Mouse (Mus musculus): ENCODE results near the gene Zfp786. TPM values are rescaled to one million over a fixed set of nuclear protein-coding genes. Genes with fewer than 3 reads are reported as not detected.

Zfp786 gene
- polyA plus RNA-seq, 1 experiment from 2014 or later = 3.6 TPM

- WGBS = 96% methylated on average over 6 of the region's 6 CpGs
- no peaks in the 10 kb centered on the region for H3K27me3 ChIP-seq (ENCODE audit: insufficient read depth, low read length)
- no peak overlapping the region for H3K9ac ChIP-seq (replicated peaks; ENCODE audit: low read length)
- no peak overlapping the region for H3K4me2 ChIP-seq (replicated peaks; ENCODE audit: low read depth, low read length)
- H3K27ac ChIP-seq (ENCODE audit: low read length) = no peak overlapping the region
- no peaks in the 10 kb centered on the region for H3K9me3 ChIP-seq (ENCODE audit: low read length)
- H3K36me3 ChIP-seq (ENCODE audit: insufficient read depth, low read length) = peaks cover 26% of the 10 kb centered on the region
- H3K4me3 ChIP-seq (ENCODE audit: low read length) = no peak overlapping the region
- H3K4me1 ChIP-seq (ENCODE audit: insufficient read depth, low read length) = no peaks in the 10 kb centered on the region
- no peak for ATAC-seq (ENCODE audit: low FRiP score, low TSS enrichment)
These were observed 26.6 kb upstream of the Zfp786 start for GRCm38 (mm10) chr6:47857241-47857640.

- H3K27ac ChIP-seq (ENCODE audit: low read length) = no peak overlapping the region
- no peaks in the 10 kb centered on the region for H3K27me3 ChIP-seq (ENCODE audit: insufficient read depth, low read length)
- 0 out of 2 replicates have a peak, but pooled peaks cover 14% of the 10 kb centered on the region for H3K36me3 ChIP-seq (ENCODE audit: insufficient read depth, low read length)
- H3K9ac ChIP-seq (replicated peaks; ENCODE audit: low read length) = no peak overlapping the region
- H3K9me3 ChIP-seq (ENCODE audit: low read length) = no peaks in the 10 kb centered on the region
- no peak for ATAC-seq (ENCODE audit: low FRiP score, low TSS enrichment)
- H3K4me1 ChIP-seq (ENCODE audit: insufficient read depth, low read length) = no peaks in the 10 kb centered on the region
- no peak overlapping the region for H3K4me2 ChIP-seq (replicated peaks; ENCODE audit: low read depth, low read length)
- no peak overlapping the region for H3K4me3 ChIP-seq (ENCODE audit: low read length)
These were observed 15.1 kb upstream of the Zfp786 start for GRCm38 (mm10) chr6:47845779-47846178.

- ATAC-seq (ENCODE audit: low FRiP score, low TSS enrichment) = no peak
- 84% methylated on average over 1 of the region's 1 CpGs for WGBS
- H3K36me3 ChIP-seq (ENCODE audit: insufficient read depth, low read length) = 0 out of 2 replicates have a peak, but pooled peaks cover 18% of the 10 kb centered on the region
- H3K9ac ChIP-seq (replicated peaks; ENCODE audit: low read length) = no peak overlapping the region
- H3K27ac ChIP-seq (ENCODE audit: low read length) = no peak overlapping the region
- H3K4me1 ChIP-seq (ENCODE audit: insufficient read depth, low read length) = no peaks in the 10 kb centered on the region
- H3K27me3 ChIP-seq (ENCODE audit: insufficient read depth, low read length) = no peaks in the 10 kb centered on the region
- no peaks in the 10 kb centered on the region for H3K9me3 ChIP-seq (ENCODE audit: low read length)
- H3K4me3 ChIP-seq (ENCODE audit: low read length) = no peak overlapping the region
- no peak overlapping the region for H3K4me2 ChIP-seq (replicated peaks; ENCODE audit: low read depth, low read length)
These were observed 11.7 kb upstream of the Zfp786 start for GRCm38 (mm10) chr6:47842337-47842736.

- no peak for ATAC-seq (ENCODE audit: low FRiP score, low TSS enrichment)
- no peaks in the 10 kb centered on the region for H3K4me1 ChIP-seq (ENCODE audit: insufficient read depth, low read length)
- no peak overlapping the region for H3K9ac ChIP-seq (replicated peaks; ENCODE audit: low read length)
- no peak overlapping the region for H3K27ac ChIP-seq (ENCODE audit: low read length)
- 95% methylated on average over 2 of the region's 2 CpGs for WGBS
- H3K4me2 ChIP-seq (replicated peaks; ENCODE audit: low read depth, low read length) = no peak overlapping the region
- H3K4me3 ChIP-seq (ENCODE audit: low read length) = no peak overlapping the region
- no peaks in the 10 kb centered on the region for H3K27me3 ChIP-seq (ENCODE audit: insufficient read depth, low read length)
- no peaks in the 10 kb centered on the region for H3K9me3 ChIP-seq (ENCODE audit: low read length)
- 0 out of 2 replicates have a peak, but pooled peaks cover 16% of the 10 kb centered on the region for H3K36me3 ChIP-seq (ENCODE audit: insufficient read depth, low read length)
These were observed 11.2 kb upstream of the Zfp786 start for GRCm38 (mm10) chr6:47841831-47842230.

GRCm38 (mm10) chr6:47841077-47841476 is 10.4 kb upstream of the Zfp786 start:
- Histone ChIP-seq H3K4me1 (ENCODE audit: insufficient read depth, low read length) (no peaks in the 10 kb centered on the region), H3K4me3 (ENCODE audit: low read length) (no peak overlapping the region), H3K36me3 (ENCODE audit: insufficient read depth, low read length) (0 out of 2 replicates have a peak, but pooled peaks cover 13% of the 10 kb centered on the region), H3K9me3 (ENCODE audit: low read length) (no peaks in the 10 kb centered on the region), H3K27me3 (ENCODE audit: insufficient read depth, low read length) (no peaks in the 10 kb centered on the region), H3K27ac (ENCODE audit: low read length) (no peak overlapping the region), H3K9ac (replicated peaks; ENCODE audit: low read length) (no peak overlapping the region), H3K4me2 (replicated peaks; ENCODE audit: low read depth, low read length) (no peak overlapping the region)
- WGBS = 96% methylated on average over 1 of the region's 1 CpGs
- ATAC-seq (ENCODE audit: low FRiP score, low TSS enrichment) = no peak

- 65% methylated on average over 2 of the region's 2 CpGs for WGBS
- ATAC-seq (ENCODE audit: low FRiP score, low TSS enrichment) = no peak
- 0 out of 2 replicates have a peak, but pooled peaks cover 13% of the 10 kb centered on the region for H3K36me3 ChIP-seq (ENCODE audit: insufficient read depth, low read length)
- H3K4me2 ChIP-seq (replicated peaks; ENCODE audit: low read depth, low read length) = no peak overlapping the region
- no peak overlapping the region for H3K27ac ChIP-seq (ENCODE audit: low read length)
- no peak overlapping the region for H3K4me3 ChIP-seq (ENCODE audit: low read length)
- no peaks in the 10 kb centered on the region for H3K9me3 ChIP-seq (ENCODE audit: low read length)
- no peaks in the 10 kb centered on the region for H3K4me1 ChIP-seq (ENCODE audit: insufficient read depth, low read length)
- H3K27me3 ChIP-seq (ENCODE audit: insufficient read depth, low read length) = no peaks in the 10 kb centered on the region
- H3K9ac ChIP-seq (replicated peaks; ENCODE audit: low read length) = no peak overlapping the region
These were observed 7.0 kb upstream of the Zfp786 start for GRCm38 (mm10) chr6:47837630-47838029.

- Histone ChIP-seq H3K4me3 (ENCODE audit: low read length) (peak overlapping the region; percentile 94), H3K4me2 (replicated peaks; ENCODE audit: low read depth, low read length) (peak overlapping the region; percentile 66), H3K4me1 (ENCODE audit: insufficient read depth, low read length) (no peaks in the 10 kb centered on the region), H3K9me3 (ENCODE audit: low read length) (no peaks in the 10 kb centered on the region), H3K36me3 (ENCODE audit: insufficient read depth, low read length) (0 out of 2 replicates have a peak, but pooled peaks cover 7% of the 10 kb centered on the region), H3K27ac (ENCODE audit: low read length) (peak overlapping the region; percentile 95), H3K9ac (replicated peaks; ENCODE audit: low read length) (peak overlapping the region; percentile 95), H3K27me3 (ENCODE audit: insufficient read depth, low read length) (no peaks in the 10 kb centered on the region)
- WGBS = under 1% methylated on average over 49 of the region's 49 CpGs
- ATAC-seq (ENCODE audit: low FRiP score, low TSS enrichment) = peak; percentile 88
These were observed 5.4 kb upstream of the Zfp786 start for GRCm38 (mm10) chr6:47835984-47836521.

- Histone ChIP-seq H3K9me3 (ENCODE audit: low read length) (no peaks in the 10 kb centered on the region), H3K27me3 (ENCODE audit: insufficient read depth, low read length) (no peaks in the 10 kb centered on the region), H3K27ac (ENCODE audit: low read length) (peak within 1 kb of the TSS; percentile 95), H3K4me2 (replicated peaks; ENCODE audit: low read depth, low read length) (peak within 1 kb of the TSS; percentile 66), H3K4me1 (ENCODE audit: insufficient read depth, low read length) (no peaks in the 10 kb centered on the region), H3K36me3 (ENCODE audit: insufficient read depth, low read length) (0 out of 2 replicates have a peak, but pooled peaks cover 2% of the 10 kb centered on the region), H3K4me3 (ENCODE audit: low read length) (peak within 1 kb of the TSS; percentile 94), H3K9ac (replicated peaks; ENCODE audit: low read length) (peak within 1 kb of the TSS; percentile 95)
- under 1% methylated on average over 47 of the region's 52 CpGs for WGBS
- ATAC-seq (ENCODE audit: low FRiP score, low TSS enrichment) = peak; percentile 96
These were observed 4.9 kb upstream of the Zfp786 start, which contains the start of gene Zfp398 for GRCm38 (mm10) chr6:47835482-47835983. Gene Zfp398, plus strand, starts transcription at chr6:47835661.

- peaks cover 4% of the 10 kb centered on the region; the same call in 1 of the 2 replicates for H3K4me1 ChIP-seq (ENCODE audit: insufficient read depth, low read length)
- no peaks in the 10 kb centered on the region for H3K36me3 ChIP-seq (ENCODE audit: insufficient read depth, low read length)
- 73% methylated on average over 1 of the region's 1 CpGs for WGBS
- H3K9me3 ChIP-seq (ENCODE audit: low read length) = no peaks in the 10 kb centered on the region
- H3K27me3 ChIP-seq (ENCODE audit: insufficient read depth, low read length) = no peaks in the 10 kb centered on the region
- no peak overlapping the region for H3K4me3 ChIP-seq (ENCODE audit: low read length)
- ATAC-seq (ENCODE audit: low FRiP score, low TSS enrichment) = no peak
- no peak overlapping the region for H3K9ac ChIP-seq (replicated peaks; ENCODE audit: low read length)
- H3K4me2 ChIP-seq (replicated peaks; ENCODE audit: low read depth, low read length) = no peak overlapping the region
- H3K27ac ChIP-seq (ENCODE audit: low read length) = no peak overlapping the region
These were observed 1.6 kb upstream of the Zfp786 start for GRCm38 (mm10) chr6:47832220-47832619.

GRCm38 (mm10) chr6:47828950-47829349 is 1.7 kb downstream of the Zfp786 start:
- Histone ChIP-seq H3K27ac (ENCODE audit: low read length) (no peak overlapping the region), H3K9me3 (ENCODE audit: low read length) (no peaks in the 10 kb centered on the region), H3K4me2 (replicated peaks; ENCODE audit: low read depth, low read length) (no peak overlapping the region), H3K36me3 (ENCODE audit: insufficient read depth, low read length) (no peaks in the 10 kb centered on the region), H3K4me3 (ENCODE audit: low read length) (no peak overlapping the region), H3K27me3 (ENCODE audit: insufficient read depth, low read length) (no peaks in the 10 kb centered on the region), H3K9ac (replicated peaks; ENCODE audit: low read length) (no peak overlapping the region), H3K4me1 (ENCODE audit: insufficient read depth, low read length) (peaks cover 4% of the 10 kb centered on the region; the same call in 1 of the 2 replicates)
- ATAC-seq (ENCODE audit: low FRiP score, low TSS enrichment) = no peak
- WGBS = 14% methylated on average over 1 of the region's 1 CpGs
